ENCODE assay signal across 12 mouse cellular contexts in the genomic region with DNA sequence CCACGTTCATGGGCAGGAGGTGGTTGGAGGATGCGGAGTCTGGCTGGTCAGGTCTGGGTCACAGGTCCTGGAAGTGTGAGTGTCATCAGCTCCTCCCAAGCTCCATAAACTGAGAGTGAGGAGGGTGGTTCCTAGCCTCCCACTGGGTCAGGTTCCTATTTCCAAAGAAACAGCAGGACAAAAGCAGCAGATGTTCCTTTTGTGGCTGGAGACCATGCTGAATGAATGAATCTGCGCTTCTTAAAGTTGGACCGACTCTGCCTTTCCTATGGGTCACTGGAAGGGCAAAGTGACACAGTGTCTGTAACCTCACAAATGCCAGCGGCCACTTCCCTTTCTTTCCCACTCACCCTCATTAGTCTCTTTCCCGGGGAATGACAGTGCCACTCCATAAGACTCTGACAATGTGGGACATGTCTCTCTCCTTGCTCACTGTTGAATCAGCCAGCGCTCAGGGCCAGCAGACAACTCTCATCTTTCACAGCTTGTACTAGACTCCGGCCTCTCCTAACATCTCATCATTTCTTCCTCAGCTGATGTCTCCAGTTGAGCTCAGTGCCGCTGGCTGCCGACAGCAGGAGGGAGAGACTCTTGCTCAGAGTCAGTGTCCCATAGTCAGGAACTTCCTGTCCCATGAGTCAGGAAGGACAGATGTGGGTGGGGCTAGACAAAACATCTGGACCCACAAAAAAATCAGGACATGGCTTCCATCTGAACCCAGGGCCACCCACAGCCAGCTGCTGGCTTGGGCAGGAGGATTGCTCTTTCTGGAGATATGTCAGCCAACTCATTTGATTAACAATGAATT. TPM values are rescaled to one million over a fixed set of nuclear protein-coding genes. Genes with fewer than 3 reads are reported as not detected.
DNase-seq lines count a peak whose midpoint lies in the region; ATAC-seq and TF ChIP-seq lines count a peak whose summit lies in the region.
"Had no signal": no experiment of that assay in that cellular context is flagged by ENCODE, and none has a peak within 500 bp of the region (broad histone marks: within the 10 kb centered on the region; RNA-seq: fewer than 3 reads in every experiment).

No protein-coding gene starts in this region.

- H3K4me3 ChIP-seq in heart, adult 2 months, result no peak overlapping the region
- no peak overlapping the region for H3K4me3 ChIP-seq in heart, embryonic 12.5 days
- no peak overlapping the region for H3K4me3 ChIP-seq in embryonic fibroblast, embryonic 13.5 days (ENCODE audit: insufficient read depth, low read length)
- H3K4me3 ChIP-seq: liver, embryonic 13.5 days had no signal

- H3K4me1 ChIP-seq in heart, adult 2 months (ENCODE audit: control insufficient read depth, insufficient read depth, low read length), result peaks cover 4% of the 10 kb centered on the region; the same call in 1 of the 2 replicates
- H3K4me1 ChIP-seq in heart, embryonic 12.5 days (replicated peaks), result 0 out of 2 replicates have a peak, but pooled peaks cover 11% of the 10 kb centered on the region
- H3K4me1 ChIP-seq in embryonic fibroblast, embryonic 13.5 days (ENCODE audit: control insufficient read depth, insufficient read depth, low read length), result peaks cover 14% of the 10 kb centered on the region
- H3K4me1 ChIP-seq: liver, embryonic 13.5 days had no signal

- intact Hi-C loops in heart, adult 2 months (cut with DNase I), result loop anchor here (5.0 kb wide), 1 partner anchor 77 kb away; a partner anchor contains a TSS
- intact Hi-C loops in left cerebral cortex, postnatal 25 days (cut with DNase I), result no loop called here

- H3K9me3 ChIP-seq in heart, embryonic 12.5 days (replicated peaks), result no peaks in the 10 kb centered on the region
- H3K9me3 ChIP-seq: liver, embryonic 13.5 days had no signal

- no peak for TF ChIP-seq POLR2A in heart, adult 2 months (IDR thresholded peaks at IDR 0.05; ENCODE audit: insufficient read depth, low read depth, low read length)
- peak; percentile 28; the same call in 1 of the 2 replicates for TF ChIP-seq POLR2A in embryonic fibroblast, embryonic 13.5 days (IDR thresholded peaks at IDR 0.05; ENCODE audit: low read depth, low read length)

- H3K36me3 ChIP-seq in heart, adult 2 months (ENCODE audit: control insufficient read depth, insufficient read depth, low read length), result no peaks in the 10 kb centered on the region
- no peaks in the 10 kb centered on the region for H3K36me3 ChIP-seq in heart, embryonic 12.5 days
- H3K36me3 ChIP-seq: G1E; liver, embryonic 13.5 days had no signal

- ATAC-seq in heart, embryonic 12.5 days (ENCODE audit: insufficient number of reproducible peaks, low FRiP score), result no peak

- no peak overlapping the region for H3K9ac ChIP-seq in heart, adult 2 months (ENCODE audit: low read depth, low read length)
- H3K9ac ChIP-seq in heart, embryonic 12.5 days, result no peak overlapping the region
- H3K9ac ChIP-seq: liver, embryonic 13.5 days had no signal

- H3K27me3 ChIP-seq in heart, adult 2 months (ENCODE audit: control insufficient read depth, insufficient read depth, low read length), result no peaks in the 10 kb centered on the region
- H3K27me3 ChIP-seq in heart, embryonic 12.5 days (replicated peaks), result no peaks in the 10 kb centered on the region
- H3K27me3 ChIP-seq: liver, embryonic 13.5 days had no signal

- H3K79me2 ChIP-seq in heart, adult 2 months (replicated peaks; ENCODE audit: control insufficient read depth, insufficient read depth, low read length), result no peaks in the 10 kb centered on the region

- TF ChIP-seq EP300 in heart, adult 2 months (IDR thresholded peaks at IDR 0.05; ENCODE audit: insufficient read depth, low read depth, low read length), result no peak

- WGBS in heart, adult 2 months, result 38% methylated on average over 10 of the region's 10 CpGs
- WGBS in heart, embryonic 12.5 days, result 48% methylated on average over 10 of the region's 10 CpGs

- peak overlapping the region; percentile 26; the same call in 1 of the 2 replicates for H3K27ac ChIP-seq in heart, adult 2 months
- no peak overlapping the region for H3K27ac ChIP-seq in heart, embryonic 12.5 days (ENCODE audit: poor library complexity, severe bottlenecking)
- peak overlapping the region; percentile 48 for H3K27ac ChIP-seq in embryonic fibroblast, embryonic 13.5 days (ENCODE audit: insufficient read depth, low read length)
- H3K27ac ChIP-seq: liver, embryonic 13.5 days had no signal

- no peak for TF ChIP-seq CTCF in heart, adult 2 months (IDR thresholded peaks at IDR 0.05)
- TF ChIP-seq CTCF in embryonic fibroblast, embryonic 13.5 days (IDR thresholded peaks at IDR 0.05; ENCODE audit: borderline replicate concordance, insufficient read depth, low read length), result no peak

- DNase-seq in heart, adult 2 months, result peak; percentile 29 to 44
- peak; percentile 29 for DNase-seq in kidney, postnatal 14 days
- peak; percentile 28 for DNase-seq in skeletal muscle tissue, adult 2 months (ENCODE audit: low read depth, low spot score)
- no peak for DNase-seq in left cerebral cortex, postnatal 25 days (ENCODE audit: low spot score in 2 of 2)
- DNase-seq in frontal cortex, postnatal 25 days (ENCODE audit: low spot score in 2 of 2), result no peak
- DNase-seq in right cerebral cortex, postnatal 14 days, result no peak
- DNase-seq: liver, embryonic 13.5 days had no signal

- no peak overlapping the region for H3K4me2 ChIP-seq in heart, embryonic 12.5 days
- H3K4me2 ChIP-seq: liver, embryonic 13.5 days had no signal

RNA-seq across cellular contexts. Expression of a gene that starts 58.4 kb away (rescaled TPM):
- under 1 TPM in 1 of 2 experiments, not detected in 1; 0.05 TPM for total RNA-seq in heart, adult 2 months (2021)
- not detected in 2 replicates for polyA plus RNA-seq in heart, adult 2 months (2012; rRNA removed)
- polyA plus RNA-seq in heart, embryonic 12.5 days (2016; fragmentation: Nextera tagmentation; extraction: Ambion mirVana), result 0.18 TPM in 1 of 2 replicates, not detected in the other
- polyA plus RNA-seq in embryonic fibroblast, embryonic 13.5 days (2011; ENCODE audit: insufficient read length, low read depth, missing spikeins), result not detected in 2 replicates
- under 1 TPM; 0.16 to 0.23 TPM for total RNA-seq in left cerebral cortex, postnatal 25 days (2021)
- total RNA-seq: neutrophil, adult 5-6 weeks had no signal
- polyA plus RNA-seq: G1E; large intestine, adult 2 months; liver, embryonic 13.5 days had no signal

Comparison
In these comparisons a context has a peak if more than half of its experiments do, and no peak if none do; other contexts are left out.
1. DNase-seq: peak in heart, adult 2 months (2 of 2), kidney, postnatal 14 days (single experiment) and skeletal muscle tissue, adult 2 months (single experiment); none in left cerebral cortex, postnatal 25 days (0 of 2), frontal cortex, postnatal 25 days (0 of 2) and right cerebral cortex, postnatal 14 days (single experiment).